ENCODE assay signal across 9 mouse cellular contexts in genomic region chr1:179061053-179061452, GRCm38 (mm10).
DNase-seq lines count a peak whose midpoint lies in the region; ATAC-seq and TF ChIP-seq lines count a peak whose summit lies in the region.
"Had no signal": no experiment of that assay in that cellular context is flagged by ENCODE, and none has a peak within 500 bp of the region (broad histone marks: within the 10 kb centered on the region; RNA-seq: fewer than 3 reads in every experiment).

No protein-coding gene starts in this region.

- no peak overlapping the region for H3K4me2 ChIP-seq in kidney, postnatal 0 days (ENCODE audit: low read length)
- H3K4me2 ChIP-seq in embryonic facial prominence, embryonic 14.5 days (ENCODE audit: low read depth, low read length), result no peak overlapping the region
- no peak overlapping the region for H3K4me2 ChIP-seq in hindbrain, embryonic 15.5 days

- DNase-seq in kidney, postnatal 0 days (ENCODE audit: low spot score), result no peak
- no peak for DNase-seq in kidney, adult 2 months
- no peak for DNase-seq in embryonic facial prominence, embryonic 14.5 days (ENCODE audit: low spot score)
- no peak for DNase-seq in spleen, adult 18-20 months
- no peak for DNase-seq in layer of hippocampus, postnatal 10 days (ENCODE audit: low spot score in 2 of 2)

- H3K4me3 ChIP-seq in kidney, postnatal 0 days (replicated peaks; ENCODE audit: low read depth, low read length), result no peak overlapping the region
- H3K4me3 ChIP-seq in kidney, adult 2 months (ENCODE audit: insufficient read depth, low read depth, low read length), result no peak overlapping the region
- H3K4me3 ChIP-seq in embryonic facial prominence, embryonic 14.5 days (ENCODE audit: low read depth, low read length), result no peak overlapping the region
- no peak overlapping the region for H3K4me3 ChIP-seq in hindbrain, embryonic 15.5 days

- peaks cover 29% of the 10 kb centered on the region for H3K4me1 ChIP-seq in kidney, postnatal 0 days (replicated peaks; ENCODE audit: insufficient read depth, low read length)
- H3K4me1 ChIP-seq in kidney, adult 2 months (ENCODE audit: control insufficient read depth, insufficient read depth, low read length), result no peaks in the 10 kb centered on the region
- peaks cover 48% of the 10 kb centered on the region for H3K4me1 ChIP-seq in embryonic facial prominence, embryonic 14.5 days (ENCODE audit: control insufficient read depth, insufficient read depth, low read length)
- H3K4me1 ChIP-seq in hindbrain, embryonic 15.5 days (replicated peaks), result peaks cover 24% of the 10 kb centered on the region

- H3K36me3 ChIP-seq in kidney, postnatal 0 days (ENCODE audit: insufficient read depth, low read length), result no peaks in the 10 kb centered on the region
- H3K36me3 ChIP-seq in kidney, adult 2 months (ENCODE audit: control insufficient read depth, insufficient read depth, low read length), result no peaks in the 10 kb centered on the region
- no peaks in the 10 kb centered on the region for H3K36me3 ChIP-seq in embryonic facial prominence, embryonic 14.5 days (ENCODE audit: control insufficient read depth, insufficient read depth, low read length)
- H3K36me3 ChIP-seq in hindbrain, embryonic 15.5 days, result no peaks in the 10 kb centered on the region
- H3K36me3 ChIP-seq: G1E had no signal

- no peak for TF ChIP-seq CTCF in kidney, postnatal 0 days (IDR thresholded peaks at IDR 0.05; ENCODE audit: low read depth)
- TF ChIP-seq CTCF in kidney, adult 2 months (conservative IDR thresholded peaks at IDR 0.05; ENCODE audit: insufficient read depth, insufficient read length, low read depth, low read length), result no peak

- H3K27ac ChIP-seq in kidney, postnatal 0 days, result peak overlapping the region; percentile 82
- no peak overlapping the region for H3K27ac ChIP-seq in kidney, adult 2 months (ENCODE audit: insufficient read depth, low read depth, low read length)
- peak overlapping the region; percentile 88 for H3K27ac ChIP-seq in embryonic facial prominence, embryonic 14.5 days (replicated peaks; ENCODE audit: low read depth, low read length)
- H3K27ac ChIP-seq in hindbrain, embryonic 15.5 days (replicated peaks), result 0 out of 2 replicates have a peak overlapping the region, but pooled peaks have one; percentile 9

- no peak overlapping the region for H3K9ac ChIP-seq in kidney, postnatal 0 days (ENCODE audit: low read depth, low read length)
- no peak overlapping the region for H3K9ac ChIP-seq in embryonic facial prominence, embryonic 14.5 days (ENCODE audit: low read depth, low read length)
- H3K9ac ChIP-seq in hindbrain, embryonic 15.5 days, result no peak overlapping the region

- ATAC-seq in kidney, postnatal 0 days (replicated peaks; ENCODE audit: low FRiP score, low read depth), result no peak
- ATAC-seq in embryonic facial prominence, embryonic 14.5 days (ENCODE audit: low read depth), result no peak
- no peak for ATAC-seq in hindbrain, embryonic 15.5 days (ENCODE audit: low FRiP score, low read depth)
- peak; percentile 63 for ATAC-seq in megakaryocyte progenitor cell, adult 5-6 weeks (replicated peaks; ENCODE audit: poor library complexity)
- ATAC-seq: inflammation-experienced regulatory T-cells, adult 6 months had no signal

- H3K27me3 ChIP-seq in kidney, postnatal 0 days (ENCODE audit: insufficient read depth, low read length), result no peaks in the 10 kb centered on the region
- no peaks in the 10 kb centered on the region for H3K27me3 ChIP-seq in kidney, adult 2 months (replicated peaks; ENCODE audit: control insufficient read depth, insufficient read depth, low read length)
- H3K27me3 ChIP-seq in embryonic facial prominence, embryonic 14.5 days (replicated peaks; ENCODE audit: control insufficient read depth, insufficient read depth, low read length), result no peaks in the 10 kb centered on the region
- H3K27me3 ChIP-seq in hindbrain, embryonic 15.5 days, result no peaks in the 10 kb centered on the region

- no peak for TF ChIP-seq POLR2A in kidney, adult 2 months (IDR thresholded peaks at IDR 0.05; ENCODE audit: low read depth, low read length)

- 72% methylated on average over 4 of the region's 4 CpGs for WGBS in kidney, postnatal 0 days
- 92% methylated on average over 4 of the region's 4 CpGs for WGBS in kidney, adult 2 months
- 62% methylated on average over 4 of the region's 4 CpGs for WGBS in embryonic facial prominence, embryonic 14.5 days
- 76% methylated on average over 4 of the region's 4 CpGs for WGBS in hindbrain, embryonic 15.5 days

- no peaks in the 10 kb centered on the region for H3K9me3 ChIP-seq in kidney, postnatal 0 days (replicated peaks; ENCODE audit: low read length)
- H3K9me3 ChIP-seq in embryonic facial prominence, embryonic 14.5 days (ENCODE audit: control insufficient read depth, low read length), result no peaks in the 10 kb centered on the region
- H3K9me3 ChIP-seq in hindbrain, embryonic 15.5 days, result no peaks in the 10 kb centered on the region
- H3K9me3 ChIP-seq: G1E had no signal
